Mouse (Mus musculus) kidney, embryonic 14.5 days (tissue): ENCODE measurements around the gene March1. TPM values are rescaled to one million over a fixed set of nuclear protein-coding genes. Genes with fewer than 3 reads are reported as not detected.

Experiments
- ATAC-seq: fragments of 200-750 bp; cut with Nextera tagmentation; 2 replicates; pipeline ENCODE4 v1.8.0; 2017; ENCODE audit warnings: moderate number of reproducible peaks, mild to moderate bottlenecking, moderate TSS enrichment, moderate library complexity; ENCODE audit not compliant: low FRiP score, low TSS enrichment
- H3K27ac ChIP-seq: fragments of 300-500 bp; sonication (generic); 2 replicates; pipeline ENCODE4 v1.5.1; 2014; ENCODE audit warnings: low read depth, mild to moderate bottlenecking, low read length, moderate library complexity, mixed read lengths
- H3K27me3 ChIP-seq: fragments of 300-500 bp; sonication (generic); 2 replicates; pipeline ENCODE4 v1.6.1; 2014; ENCODE audit warnings: mild to moderate bottlenecking, low read length; ENCODE audit not compliant: control insufficient read depth, insufficient read depth
- H3K36me3 ChIP-seq: fragments of 300-500 bp; sonication (generic); 2 replicates; pipeline ENCODE4 v1.6.1; 2014; ENCODE audit warnings: low read length, mixed read lengths; ENCODE audit not compliant: control insufficient read depth, insufficient read depth
- H3K4me1 ChIP-seq: fragments of 300-500 bp; sonication (generic); 2 replicates; pipeline ENCODE4 v1.6.1; 2014; ENCODE audit warnings: low read length, mixed read lengths; ENCODE audit not compliant: control insufficient read depth, insufficient read depth
- H3K4me2 ChIP-seq: fragments of 300-500 bp; sonication (generic); replicated peaks from 2 replicates; pipeline ENCODE4 v1.6.1; 2014; ENCODE audit warnings: low read depth, mild to moderate bottlenecking, low read length
- H3K4me3 ChIP-seq: fragments of 300-500 bp; sonication (generic); 2 replicates; pipeline ENCODE4 v1.5.1; 2014; ENCODE audit warnings: mild to moderate bottlenecking, low read length
- H3K9ac ChIP-seq: fragments of 300-500 bp; sonication (generic); 2 replicates; pipeline ENCODE4 v1.6.1; 2014; ENCODE audit warnings: low read depth, mild to moderate bottlenecking, low read length, moderate library complexity
- H3K9me3 ChIP-seq: fragments of 300-500 bp; sonication (generic); 2 replicates; pipeline ENCODE4 v1.6.1; 2016; ENCODE audit warnings: low read length; ENCODE audit not compliant: control insufficient read depth
- WGBS: fragments of 180-500 bp; shearing (Covaris S2); extraction: QIAGEN DNeasy Blood & Tissue Kit; methylation state at CpG from one replicate; pipeline ENCODE4 v1.1.7; 2014; 5-methylcytosine and 5-hydroxymethylcytosine counted together
- polyA plus RNA-seq: library from polyadenylated mRNA; unstranded; fragments of >200 nt; fragmentation: Nextera tagmentation; extraction: Ambion mirVana; gene quantifications from 2 replicates; pipeline ENCODE4 v1.2.1, GENCODE M21; 2014

March1 gene
- polyA plus RNA-seq, 1 experiment from 2014 or later = 0.32 TPM

DNA sequence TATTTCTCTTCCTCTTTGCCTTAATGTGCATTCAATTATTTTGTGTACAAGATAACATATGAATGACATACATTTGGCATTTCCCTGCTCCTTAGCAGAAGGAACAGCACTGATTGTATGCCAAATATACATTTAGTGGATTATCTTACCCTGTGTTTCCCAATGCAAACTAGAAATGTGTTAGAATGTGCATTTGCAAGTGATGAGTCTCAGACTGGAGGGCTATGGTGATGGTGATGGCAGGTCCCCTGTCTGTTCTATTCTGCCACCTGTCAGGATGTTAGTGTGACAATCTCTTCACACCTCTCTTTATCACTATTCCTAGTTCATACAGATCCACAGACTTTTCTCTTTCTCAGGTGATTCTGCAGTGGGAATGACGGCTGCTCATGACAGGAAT is 480.4 kb downstream of the March1 start:
- no peak overlapping the region for H3K9ac ChIP-seq
- whole genome bisulfite sequencing = 93% methylated on average over 1 of the region's 1 CpGs
- H3K27ac ChIP-seq = no peak overlapping the region
- H3K4me1 ChIP-seq = no peaks in the 10 kb centered on the region
- H3K36me3 ChIP-seq = no peaks in the 10 kb centered on the region
- no peak overlapping the region for H3K4me2 ChIP-seq
- no peak overlapping the region for H3K4me3 ChIP-seq
- ATAC-seq = no peak
- H3K9me3 ChIP-seq = no peaks in the 10 kb centered on the region
- no peaks in the 10 kb centered on the region for H3K27me3 ChIP-seq

DNA sequence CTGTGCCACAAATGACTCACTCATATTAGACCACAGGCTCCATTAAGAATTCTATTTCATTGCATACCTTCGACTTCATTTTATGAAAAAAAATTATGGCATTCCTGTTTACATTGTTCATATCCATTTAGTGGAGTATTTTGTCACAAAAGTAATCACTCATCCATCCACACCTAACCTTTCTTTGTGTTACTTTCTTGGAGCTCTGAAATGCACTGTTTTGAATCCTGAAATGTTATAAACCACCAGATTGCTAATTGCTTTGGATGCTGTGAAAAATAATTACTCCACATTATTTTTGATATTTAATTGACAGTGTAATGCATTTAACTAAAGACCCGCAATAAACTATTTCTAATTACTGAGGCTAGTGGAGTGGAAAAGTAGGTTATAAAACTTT is 501.6 kb downstream of the March1 start:
- H3K4me2 ChIP-seq = no peak overlapping the region
- WGBS = 75% methylated on average over 2 of the region's 2 CpGs
- H3K36me3 ChIP-seq = no peaks in the 10 kb centered on the region
- no peak for ATAC-seq
- H3K4me1 ChIP-seq = no peaks in the 10 kb centered on the region
- H3K27ac ChIP-seq = no peak overlapping the region
- no peaks in the 10 kb centered on the region for H3K27me3 ChIP-seq
- no peak overlapping the region for H3K9ac ChIP-seq
- H3K9me3 ChIP-seq = no peaks in the 10 kb centered on the region
- H3K4me3 ChIP-seq = no peak overlapping the region

DNA sequence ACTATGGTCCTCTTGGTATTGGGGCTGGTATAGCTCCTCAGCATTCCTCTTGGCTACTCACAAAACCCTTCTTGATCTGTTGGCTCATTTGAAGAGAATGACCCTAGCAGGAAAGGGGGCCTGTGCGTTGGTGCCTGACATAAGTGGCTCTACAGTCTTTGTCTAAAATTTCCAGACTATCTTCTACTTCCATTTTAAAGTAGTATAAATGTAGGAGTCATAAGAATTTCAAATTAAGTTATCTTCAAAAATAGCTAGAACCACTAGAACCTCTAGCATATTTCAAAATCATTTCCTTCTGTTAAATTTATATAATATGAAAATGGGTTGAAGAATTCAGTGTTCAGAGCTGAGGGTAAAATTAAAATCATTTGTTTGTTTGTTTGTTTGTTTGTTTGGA is 541.9 kb downstream of the March1 start:
- Histone ChIP-seq H3K27ac (no peak overlapping the region), H3K27me3 (no peaks in the 10 kb centered on the region), H3K36me3 (no peaks in the 10 kb centered on the region), H3K4me3 (no peak overlapping the region), H3K4me2 (no peak overlapping the region), H3K9ac (no peak overlapping the region), H3K4me1 (no peaks in the 10 kb centered on the region), H3K9me3 (no peaks in the 10 kb centered on the region)
- WGBS = 85% methylated on average over 1 of the region's 1 CpGs
- ATAC-seq = no peak

DNA sequence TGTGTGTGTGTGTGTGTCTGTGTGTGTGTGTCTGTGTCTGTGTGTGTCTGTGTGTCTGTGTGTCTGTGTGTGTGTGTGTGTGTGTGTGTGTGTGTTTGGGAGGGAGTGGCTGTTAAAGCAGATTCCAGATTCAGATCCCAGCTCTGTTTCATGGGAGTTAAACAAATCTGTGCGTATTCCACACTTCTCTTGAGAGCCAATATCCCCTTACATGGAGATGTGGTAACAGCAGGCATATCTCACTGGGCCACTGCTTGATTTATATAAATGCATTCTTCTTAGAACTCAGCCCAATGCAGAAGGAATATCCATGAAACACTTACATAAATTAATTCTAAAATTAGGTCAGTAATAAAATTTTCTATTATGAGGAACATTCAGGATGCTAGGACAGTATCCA is 549.1 kb downstream of the March1 start:
- no peaks in the 10 kb centered on the region for H3K27me3 ChIP-seq
- H3K36me3 ChIP-seq = no peaks in the 10 kb centered on the region
- no peak overlapping the region for H3K9ac ChIP-seq
- H3K4me1 ChIP-seq = no peaks in the 10 kb centered on the region
- no peak overlapping the region for H3K4me3 ChIP-seq
- no peak overlapping the region for H3K4me2 ChIP-seq
- no peak for ATAC-seq
- H3K9me3 ChIP-seq = no peaks in the 10 kb centered on the region
- WGBS = 79% methylated on average over 1 of the region's 1 CpGs
- H3K27ac ChIP-seq = no peak overlapping the region

DNA sequence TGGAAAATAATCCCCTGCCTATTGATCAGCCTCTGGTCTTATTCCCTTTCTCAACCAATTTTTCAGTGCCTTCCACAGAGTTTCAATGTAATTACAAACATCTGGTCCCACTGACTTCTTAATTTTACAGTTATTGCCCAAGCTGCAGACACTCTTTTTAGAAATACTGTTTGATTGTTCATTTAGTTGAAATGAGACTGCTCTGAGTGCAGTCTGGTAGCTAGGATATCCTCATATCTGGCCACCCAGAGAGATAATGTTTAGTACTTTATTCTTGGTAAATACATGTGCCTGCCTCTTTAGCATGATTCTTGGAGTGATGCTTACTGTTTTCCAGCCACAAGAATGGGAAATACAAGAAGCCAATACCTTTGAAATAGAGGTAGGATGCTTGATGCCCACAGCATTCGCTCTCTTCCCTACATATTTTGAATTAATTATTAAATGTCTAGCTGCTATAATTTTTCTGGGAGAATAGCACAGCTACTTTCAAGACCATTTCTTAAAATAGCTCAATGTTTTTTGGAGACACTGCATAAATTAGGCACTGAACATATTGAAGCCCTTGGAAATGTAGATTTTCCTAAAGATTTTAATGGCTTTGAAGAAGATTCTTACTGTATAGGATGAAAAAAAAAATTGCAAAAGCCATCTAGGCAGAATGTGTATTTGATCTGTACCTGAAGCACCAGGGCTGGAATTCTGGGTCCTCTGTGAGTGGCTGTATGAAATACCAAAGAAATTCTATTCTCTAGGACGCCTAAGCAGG is 549.9 kb downstream of the March1 start:
- 89% methylated on average over 2 of the region's 2 CpGs for WGBS
- Histone ChIP-seq H3K9me3 (no peaks in the 10 kb centered on the region), H3K27ac (no peak overlapping the region), H3K4me2 (no peak overlapping the region), H3K36me3 (no peaks in the 10 kb centered on the region), H3K27me3 (no peaks in the 10 kb centered on the region), H3K4me3 (no peak overlapping the region), H3K4me1 (no peaks in the 10 kb centered on the region), H3K9ac (no peak overlapping the region)
- no peak for ATAC-seq

DNA sequence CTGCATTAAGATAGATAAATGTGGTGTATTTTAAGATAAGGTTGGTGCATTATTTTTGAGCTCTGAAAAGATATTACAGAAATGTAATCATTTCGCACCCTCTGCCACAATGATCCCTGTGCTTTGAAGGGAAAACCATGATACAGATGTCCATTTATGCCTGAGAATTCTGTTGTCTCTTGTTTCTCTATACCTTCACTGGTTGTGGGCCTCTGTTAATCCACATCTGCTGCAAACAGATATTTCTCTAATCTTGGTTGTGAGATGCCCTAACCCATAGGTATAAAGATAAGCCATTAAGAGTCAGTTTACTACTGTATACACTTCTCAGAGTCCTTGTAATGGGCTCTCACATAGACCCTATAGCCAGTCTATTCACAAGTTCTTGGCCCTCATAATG is 561.6 kb downstream of the March1 start:
- H3K4me1 ChIP-seq = no peaks in the 10 kb centered on the region
- H3K4me3 ChIP-seq = no peak overlapping the region
- H3K9me3 ChIP-seq = no peaks in the 10 kb centered on the region
- no peaks in the 10 kb centered on the region for H3K36me3 ChIP-seq
- no peaks in the 10 kb centered on the region for H3K27me3 ChIP-seq
- no peak for ATAC-seq
- H3K4me2 ChIP-seq = no peak overlapping the region
- no peak overlapping the region for H3K9ac ChIP-seq
- WGBS = 100% methylated on average over 1 of the region's 1 CpGs
- H3K27ac ChIP-seq = no peak overlapping the region

DNA sequence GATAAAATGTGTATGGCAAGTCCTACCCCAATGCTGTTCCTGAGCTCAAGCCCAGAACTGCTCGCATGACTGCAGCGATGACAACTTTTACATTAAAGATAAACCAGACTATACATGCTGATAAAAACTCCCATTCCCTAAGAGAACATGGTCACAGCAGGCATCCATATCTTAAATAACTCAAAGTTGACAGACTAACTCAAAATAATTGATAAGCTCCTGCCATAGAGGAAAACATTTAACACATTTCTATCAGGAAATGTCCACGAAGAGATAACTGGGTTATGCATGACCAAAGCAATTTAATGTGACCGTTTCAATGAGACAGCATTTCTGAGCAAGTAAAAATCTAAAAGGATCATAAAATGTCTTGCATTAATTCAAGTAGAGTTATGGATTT is 563.6 kb downstream of the March1 start:
- H3K36me3 ChIP-seq = no peaks in the 10 kb centered on the region
- no peaks in the 10 kb centered on the region for H3K9me3 ChIP-seq
- no peak overlapping the region for H3K4me3 ChIP-seq
- no peak for ATAC-seq
- no peak overlapping the region for H3K27ac ChIP-seq
- H3K27me3 ChIP-seq = no peaks in the 10 kb centered on the region
- WGBS = 85% methylated on average over 4 of the region's 4 CpGs
- no peak overlapping the region for H3K9ac ChIP-seq
- H3K4me1 ChIP-seq = no peaks in the 10 kb centered on the region
- no peak overlapping the region for H3K4me2 ChIP-seq

DNA sequence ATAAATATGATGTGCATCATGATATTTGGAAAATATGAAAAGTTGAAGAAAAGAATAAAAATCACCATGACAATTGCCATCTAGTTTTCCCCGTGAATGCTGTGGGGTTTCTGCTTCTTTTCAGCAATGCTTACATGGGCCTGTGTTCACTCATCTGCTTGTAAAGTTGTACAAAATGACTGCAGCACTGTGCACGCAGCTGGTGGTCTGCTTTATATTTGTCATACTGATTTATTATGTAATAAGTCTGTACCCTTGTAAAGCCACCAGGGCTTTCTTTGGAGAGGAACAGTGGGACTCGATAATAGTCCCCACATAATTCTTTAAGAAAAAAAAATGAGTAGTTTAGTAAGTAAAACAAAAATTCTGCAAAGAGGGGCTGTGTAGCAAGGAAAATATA is 564.6 kb downstream of the March1 start:
- Histone ChIP-seq H3K36me3 (no peaks in the 10 kb centered on the region), H3K4me2 (no peak overlapping the region), H3K4me3 (no peak overlapping the region), H3K27me3 (no peaks in the 10 kb centered on the region), H3K9me3 (no peaks in the 10 kb centered on the region), H3K9ac (no peak overlapping the region), H3K27ac (no peak overlapping the region), H3K4me1 (no peaks in the 10 kb centered on the region)
- WGBS = 50% methylated on average over 3 of the region's 3 CpGs
- no peak for ATAC-seq

DNA sequence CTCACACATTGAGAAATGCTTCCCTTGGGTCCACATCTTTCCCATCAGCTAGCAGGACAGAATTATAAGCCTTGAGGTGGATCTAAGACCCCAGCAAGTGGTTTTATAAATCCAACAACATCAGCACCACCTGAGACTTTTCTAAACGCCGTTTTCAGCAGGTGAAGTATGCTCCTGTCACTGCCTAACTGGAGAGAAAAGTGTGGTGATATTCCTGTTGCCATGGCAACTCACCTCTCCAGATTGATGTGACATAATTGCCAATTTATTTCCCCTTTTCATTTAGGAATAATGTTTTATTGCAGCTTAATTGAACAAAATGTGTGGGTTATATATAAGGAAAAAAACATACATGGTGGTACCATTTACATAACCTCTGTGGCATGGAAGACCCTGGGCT is 565.8 kb downstream of the March1 start:
- Histone ChIP-seq H3K4me1 (no peaks in the 10 kb centered on the region), H3K27me3 (no peaks in the 10 kb centered on the region)

More for the DNA sequence above, 565.8 kb downstream of the March1 start:
- Histone ChIP-seq H3K27ac (no peak overlapping the region), H3K4me3 (no peak overlapping the region), H3K9me3 (no peaks in the 10 kb centered on the region), H3K9ac (no peak overlapping the region), H3K4me2 (no peak overlapping the region), H3K36me3 (no peaks in the 10 kb centered on the region)
- WGBS = 67% methylated on average over 2 of the region's 2 CpGs
- no peak for ATAC-seq
